Mouse (Mus musculus) E14TG2a.4 (cell line): ENCODE measurements around the gene Eps8.

Experiments used
- CTCF ChIP-seq: conservative IDR thresholded peaks from 2 replicates; pipeline ENCODE4 v1.5.1; 2014; ENCODE audit warnings: low read length
- POU5F1 ChIP-seq: IDR thresholded peaks from 2 replicates; pipeline ENCODE4 v1.6.1; 2014; ENCODE audit warnings: low read length, borderline replicate concordance

DNA sequence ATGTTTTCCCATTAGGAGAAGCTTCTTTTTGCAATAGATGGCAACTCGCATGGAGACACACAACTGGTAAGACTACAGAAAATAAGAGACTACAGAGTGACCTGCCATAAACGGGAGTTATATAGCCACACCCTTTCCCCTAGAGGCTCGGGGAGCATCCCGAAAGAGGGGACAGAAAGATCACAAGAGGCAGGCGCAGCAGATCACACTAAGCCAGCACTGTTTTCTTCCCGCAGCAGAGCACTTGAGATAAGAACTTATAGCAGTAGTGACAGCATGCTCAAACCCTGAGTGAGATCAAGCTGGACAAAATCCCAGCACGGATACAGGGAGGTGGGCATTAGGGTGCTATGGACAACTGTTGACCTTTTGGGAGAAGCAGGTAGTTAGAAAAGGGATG lies 198.6 kb downstream of the Eps8 start:
- TF ChIP-seq CTCF (no peak), POU5F1 (no peak)
